Mouse (Mus musculus) limb, embryonic 13.5 days (tissue): Measurements from ENCODE around the gene Tor1aip1. TPM values are rescaled to one million over a fixed set of nuclear protein-coding genes. Genes with fewer than 3 reads are reported as not detected.

Experiments
- ATAC-seq: fragments of 200-750 bp; cut with Nextera tagmentation; 2 replicates; pipeline ENCODE4 v1.8.0; 2017; ENCODE audit warnings: low read depth, moderate number of reproducible peaks, moderate TSS enrichment; ENCODE audit not compliant: low FRiP score
- H3K27ac ChIP-seq: fragments of 300-500 bp; sonication (generic); 2 replicates; pipeline ENCODE4 v1.5.1; 2015; ENCODE audit warnings: inconsistent platforms, mild to moderate bottlenecking, moderate library complexity
- H3K27me3 ChIP-seq: fragments of 300-500 bp; sonication (generic); 2 replicates; pipeline ENCODE4 v1.6.1; 2015; ENCODE audit warnings: mild to moderate bottlenecking, inconsistent platforms
- H3K36me3 ChIP-seq: fragments of 300-500 bp; sonication (generic); 2 replicates; pipeline ENCODE4 v1.6.1; 2015; ENCODE audit warnings: inconsistent platforms, mild to moderate bottlenecking, moderate library complexity
- H3K4me1 ChIP-seq: fragments of 300-500 bp; sonication (generic); 2 replicates; pipeline ENCODE4 v1.6.1; 2015; ENCODE audit warnings: inconsistent platforms
- H3K4me2 ChIP-seq: fragments of 300-500 bp; sonication (generic); replicated peaks from 2 replicates; pipeline ENCODE4 v1.6.1; 2015; ENCODE audit warnings: inconsistent platforms, mild to moderate bottlenecking, moderate library complexity
- H3K4me3 ChIP-seq: fragments of 300-500 bp; sonication (generic); 2 replicates; pipeline ENCODE4 v1.5.1; 2015; ENCODE audit warnings: moderate library complexity, mild to moderate bottlenecking, inconsistent platforms
- H3K9ac ChIP-seq: fragments of 300-500 bp; sonication (generic); 2 replicates; pipeline ENCODE4 v1.6.1; 2015; ENCODE audit warnings: mild to moderate bottlenecking, inconsistent platforms
- H3K9me3 ChIP-seq: fragments of 300-500 bp; sonication (generic); 2 replicates; pipeline ENCODE4 v1.6.1; 2016; ENCODE audit warnings: inconsistent platforms
- WGBS: fragments of 180-500 bp; shearing (Covaris S2); methylation state at CpG from one replicate; pipeline ENCODE4 v1.1.7; 2015; 5-methylcytosine and 5-hydroxymethylcytosine counted together
- polyA plus RNA-seq: library from polyadenylated mRNA; unstranded; fragments of >200 nt; fragmentation: Nextera tagmentation; extraction: Ambion mirVana; gene quantifications from 2 replicates; pipeline ENCODE4 v1.2.1, GENCODE M21; 2015

Gene Tor1aip1
- 50.0 and 51.6 TPM in 2 replicates for polyA plus RNA-seq

DNA sequence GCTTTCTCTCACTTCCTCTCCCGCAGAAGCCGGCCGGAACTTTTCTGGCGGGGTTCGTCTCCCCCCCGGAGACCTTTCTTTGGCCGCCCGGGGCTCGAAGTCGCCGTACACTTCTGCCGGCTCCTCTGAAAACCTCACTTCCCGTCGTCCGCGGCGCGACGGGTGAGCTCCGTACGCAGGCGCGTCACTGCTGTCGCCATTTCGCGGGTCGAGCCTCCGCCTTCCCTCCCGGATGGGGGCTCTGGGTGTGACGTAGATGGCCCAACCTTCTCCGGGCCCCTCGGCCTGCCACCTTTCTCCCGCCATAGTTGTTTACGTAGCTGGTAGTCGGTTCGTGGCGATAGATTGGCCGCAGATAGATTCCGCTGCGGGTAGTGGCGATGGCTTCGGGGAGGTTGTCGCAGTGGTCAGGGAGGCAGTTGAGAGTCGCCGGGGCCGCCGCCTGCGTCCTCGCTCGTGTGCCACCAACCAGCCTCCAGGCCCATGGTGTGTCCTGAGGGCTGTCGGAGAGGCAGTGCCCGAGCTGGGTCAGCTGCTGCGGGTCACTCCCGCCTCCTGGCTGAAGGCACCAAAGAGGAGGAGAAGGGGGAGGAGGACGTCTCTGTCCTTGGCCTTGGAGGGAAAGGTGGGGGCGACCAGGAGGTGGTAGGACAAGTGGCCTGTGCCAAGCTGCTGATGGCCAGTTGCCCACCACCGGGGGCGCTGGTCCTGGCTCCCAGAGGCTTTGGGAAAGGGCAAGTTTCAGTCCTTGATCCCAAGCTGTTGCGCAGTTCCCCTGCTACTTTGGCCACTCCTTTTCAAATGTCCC is at the start of gene Tor1aip1:
Gene Tor1aip1 (minus strand): TSS at position 551 of the 808 bp plus-strand sequence.
- peaks cover 19% of the 10 kb centered on the region for H3K4me1 ChIP-seq
- peak within 1 kb of the TSS; percentile 73 for H3K4me2 ChIP-seq
- H3K4me3 ChIP-seq, result peak within 1 kb of the TSS; percentile 78
- peak within 1 kb of the TSS; percentile 93 for H3K9ac ChIP-seq
- peaks cover 24% of the 10 kb centered on the region for H3K36me3 ChIP-seq
- under 1% methylated on average over 59 of the region's 59 CpGs for WGBS
- ATAC-seq, result peak; percentile 94
- H3K27ac ChIP-seq, result peak within 1 kb of the TSS; percentile 100
- no peaks in the 10 kb centered on the region for H3K27me3 ChIP-seq
- H3K9me3 ChIP-seq, result no peaks in the 10 kb centered on the region

DNA sequence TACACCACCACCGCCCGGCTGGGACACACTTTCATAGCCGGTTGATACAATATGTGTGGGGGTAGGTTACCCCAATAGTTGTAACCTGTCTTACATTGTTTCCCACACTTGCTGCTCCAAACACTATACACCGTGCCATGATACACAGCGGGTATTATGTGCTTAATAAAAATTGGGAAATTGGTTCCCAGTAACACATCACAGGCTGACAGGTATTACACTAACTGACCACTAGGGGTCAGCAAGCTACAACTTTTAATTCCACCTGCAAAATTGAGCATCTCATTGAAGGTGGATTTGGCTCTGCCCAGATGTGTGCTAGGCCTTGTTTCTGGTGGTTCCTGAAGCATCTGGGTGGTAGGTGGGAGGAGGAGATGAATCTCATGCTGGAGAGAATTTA is 49.5 kb upstream of the Tor1aip1 start:
- Histone ChIP-seq H3K4me3 (no peak overlapping the region), H3K9ac (no peak overlapping the region), H3K27ac (no peak overlapping the region), H3K4me1 (peaks cover 9% of the 10 kb centered on the region; the same call in 1 of the 2 replicates), H3K4me2 (no peak overlapping the region), H3K27me3 (0 out of 2 replicates have a peak, but pooled peaks cover 3% of the 10 kb centered on the region), H3K36me3 (no peaks in the 10 kb centered on the region), H3K9me3 (no peaks in the 10 kb centered on the region)
- no peak for ATAC-seq
- 59% methylated on average over 5 of the region's 5 CpGs for WGBS

- WGBS, result 74% methylated on average over 3 of the region's 3 CpGs
- no peak for ATAC-seq
- Histone ChIP-seq H3K9me3 (no peaks in the 10 kb centered on the region), H3K4me1 (0 out of 2 replicates have a peak, but pooled peaks cover under 1% of the 10 kb centered on the region), H3K4me2 (no peak overlapping the region), H3K27me3 (0 out of 2 replicates have a peak, but pooled peaks cover 3% of the 10 kb centered on the region), H3K9ac (no peak overlapping the region), H3K36me3 (no peaks in the 10 kb centered on the region), H3K27ac (no peak overlapping the region), H3K4me3 (no peak overlapping the region)
Measured at GRCm38 (mm10) chr1:156084603-156085002, 48.3 kb upstream of the Tor1aip1 start.

DNA sequence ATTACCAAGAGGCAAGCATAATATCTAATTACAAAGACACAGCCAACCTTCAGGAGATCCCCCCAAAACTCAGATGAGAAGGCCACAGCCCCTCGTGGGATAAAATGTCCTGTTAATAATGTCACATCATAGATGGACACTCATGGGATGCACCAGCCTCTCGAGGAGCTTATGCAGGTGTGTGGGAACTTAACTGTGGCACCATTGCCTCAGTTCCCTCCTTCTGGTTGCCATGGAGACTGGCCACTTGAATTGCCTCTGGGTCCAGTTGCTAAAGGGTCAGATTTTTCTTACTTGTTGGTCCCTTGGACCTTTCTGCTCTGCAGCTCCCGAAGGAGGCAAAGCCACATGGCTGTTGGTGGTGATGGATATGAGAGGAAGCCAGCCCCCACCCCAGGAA is 41.4 kb upstream of the Tor1aip1 start:
- WGBS, result 58% methylated on average over 3 of the region's 3 CpGs
- Histone ChIP-seq H3K4me3 (no peak overlapping the region), H3K36me3 (no peaks in the 10 kb centered on the region), H3K9ac (no peak overlapping the region), H3K9me3 (no peaks in the 10 kb centered on the region), H3K4me2 (no peak overlapping the region), H3K27me3 (no peaks in the 10 kb centered on the region), H3K27ac (no peak overlapping the region), H3K4me1 (no peaks in the 10 kb centered on the region)
- ATAC-seq, result no peak

DNA sequence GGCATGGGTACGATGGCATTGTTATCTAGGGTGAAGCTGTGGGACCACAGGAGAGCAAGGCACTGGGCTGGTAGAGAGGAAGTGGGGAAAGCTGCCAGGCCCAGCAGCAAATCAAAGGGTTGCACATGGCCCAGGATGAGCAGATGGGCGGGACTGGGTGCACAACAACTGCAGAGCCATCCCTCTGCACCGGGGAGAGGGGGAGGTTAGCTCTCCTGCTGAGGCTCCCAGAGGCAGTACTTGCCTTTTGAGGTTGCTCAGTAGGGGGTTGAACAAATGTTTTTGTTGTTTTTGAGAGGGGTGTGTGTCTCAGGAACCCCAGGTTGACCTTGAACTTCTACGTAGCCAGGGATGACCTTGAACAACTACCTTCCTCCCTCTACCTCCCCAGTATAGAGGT is 40.2 kb upstream of the Tor1aip1 start:
- Histone ChIP-seq H3K27ac (no peak overlapping the region), H3K36me3 (no peaks in the 10 kb centered on the region), H3K9me3 (no peaks in the 10 kb centered on the region), H3K4me2 (no peak overlapping the region), H3K27me3 (no peaks in the 10 kb centered on the region), H3K4me3 (no peak overlapping the region), H3K4me1 (no peaks in the 10 kb centered on the region), H3K9ac (no peak overlapping the region)
- no peak for ATAC-seq
- WGBS, result 55% methylated on average over 4 of the region's 4 CpGs

GRCm38 (mm10) chr1:156074575-156074974 is 38.3 kb upstream of the Tor1aip1 start:
- ATAC-seq, result peak; percentile 48; the same call in 1 of the 2 replicates
- Histone ChIP-seq H3K27ac (no peak overlapping the region; the same call in 1 of the 2 replicates), H3K4me2 (no peak overlapping the region), H3K27me3 (no peaks in the 10 kb centered on the region), H3K36me3 (no peaks in the 10 kb centered on the region), H3K4me3 (no peak overlapping the region), H3K4me1 (no peaks in the 10 kb centered on the region), H3K9me3 (no peaks in the 10 kb centered on the region), H3K9ac (no peak overlapping the region)
- WGBS, result 46% methylated on average over 8 of the region's 8 CpGs

- Histone ChIP-seq H3K27ac (no peak overlapping the region), H3K4me2 (no peak overlapping the region), H3K4me3 (no peak overlapping the region), H3K27me3 (no peaks in the 10 kb centered on the region), H3K9me3 (no peaks in the 10 kb centered on the region), H3K9ac (no peak overlapping the region), H3K36me3 (peaks cover 1% of the 10 kb centered on the region; the same call in 1 of the 2 replicates), H3K4me1 (no peaks in the 10 kb centered on the region)
- WGBS, result 69% methylated on average over 15 of the region's 15 CpGs
- no peak for ATAC-seq
Measured at GRCm38 (mm10) chr1:156073169-156073821, 37.0 kb upstream of the Tor1aip1 start.

DNA sequence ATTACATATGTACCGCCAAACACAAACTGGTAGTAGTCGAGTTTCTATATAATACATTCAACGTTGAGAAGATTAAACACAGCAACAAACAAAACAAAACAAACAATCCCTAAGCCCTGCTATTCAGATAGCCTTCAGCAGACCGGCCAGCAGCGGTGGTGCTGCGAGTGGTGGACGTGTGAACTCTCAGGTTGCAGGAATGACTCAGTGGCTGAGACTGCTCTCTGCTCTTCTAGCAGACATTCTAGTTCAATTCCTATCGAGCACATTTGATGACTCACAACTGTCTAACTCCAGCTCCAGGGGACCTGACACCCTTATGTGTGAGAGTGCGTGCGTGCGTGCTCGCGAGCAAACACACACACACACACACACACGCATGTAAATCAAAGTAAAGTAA is 33.8 kb upstream of the Tor1aip1 start:
- Histone ChIP-seq H3K27me3 (no peaks in the 10 kb centered on the region), H3K9me3 (no peaks in the 10 kb centered on the region), H3K4me3 (no peak overlapping the region), H3K9ac (no peak overlapping the region), H3K27ac (no peak overlapping the region), H3K36me3 (peaks cover 20% of the 10 kb centered on the region), H3K4me2 (no peak overlapping the region), H3K4me1 (no peaks in the 10 kb centered on the region)
- WGBS, result 82% methylated on average over 14 of the region's 14 CpGs
- no peak for ATAC-seq

GRCm38 (mm10) chr1:156066133-156066532 is 29.9 kb upstream of the Tor1aip1 start:
- H3K4me1 ChIP-seq, result no peaks in the 10 kb centered on the region
- no peak overlapping the region for H3K4me3 ChIP-seq
- WGBS, result 65% methylated on average over 3 of the region's 3 CpGs
- ATAC-seq, result no peak
- peaks cover 54% of the 10 kb centered on the region for H3K36me3 ChIP-seq
- no peak overlapping the region for H3K4me2 ChIP-seq
- no peaks in the 10 kb centered on the region for H3K9me3 ChIP-seq
- no peak overlapping the region for H3K27ac ChIP-seq
- H3K9ac ChIP-seq, result no peak overlapping the region
- no peaks in the 10 kb centered on the region for H3K27me3 ChIP-seq

GRCm38 (mm10) chr1:156062193-156062592 is 25.9 kb upstream of the Tor1aip1 start:
- no peak overlapping the region for H3K27ac ChIP-seq
- peaks cover 65% of the 10 kb centered on the region for H3K36me3 ChIP-seq
- H3K4me1 ChIP-seq, result no peaks in the 10 kb centered on the region
- H3K27me3 ChIP-seq, result no peaks in the 10 kb centered on the region
- no peak overlapping the region for H3K4me3 ChIP-seq
- WGBS, result 89% methylated on average over 4 of the region's 4 CpGs
- no peaks in the 10 kb centered on the region for H3K9me3 ChIP-seq
- no peak overlapping the region for H3K4me2 ChIP-seq
- H3K9ac ChIP-seq, result no peak overlapping the region
- no peak for ATAC-seq

DNA sequence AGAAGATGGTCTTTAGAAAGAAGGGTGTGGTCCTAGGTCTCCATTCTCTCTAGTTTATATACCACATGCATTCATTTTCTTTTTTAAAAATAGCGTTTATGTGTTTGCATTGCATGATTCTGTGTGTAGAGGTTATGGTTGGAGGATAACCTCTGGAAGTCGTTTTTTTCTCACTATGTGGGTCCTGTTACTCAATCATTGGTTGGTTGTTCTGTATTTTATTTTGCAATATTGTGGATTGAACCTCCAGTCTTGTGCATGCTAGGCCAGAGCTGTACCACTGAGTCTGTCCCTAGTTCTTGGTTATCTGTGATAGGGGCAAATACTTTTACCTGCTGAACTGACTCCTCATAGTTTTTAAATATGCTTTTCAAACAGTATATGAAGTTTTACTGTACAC is 21.9 kb upstream of the Tor1aip1 start:
- Histone ChIP-seq H3K4me1 (no peaks in the 10 kb centered on the region), H3K27ac (no peak overlapping the region), H3K27me3 (no peaks in the 10 kb centered on the region), H3K4me2 (no peak overlapping the region), H3K36me3 (peaks cover 67% of the 10 kb centered on the region), H3K4me3 (no peak overlapping the region), H3K9ac (no peak overlapping the region), H3K9me3 (no peaks in the 10 kb centered on the region)
- WGBS, result 85% methylated on average over 2 of the region's 2 CpGs
- no peak for ATAC-seq

DNA sequence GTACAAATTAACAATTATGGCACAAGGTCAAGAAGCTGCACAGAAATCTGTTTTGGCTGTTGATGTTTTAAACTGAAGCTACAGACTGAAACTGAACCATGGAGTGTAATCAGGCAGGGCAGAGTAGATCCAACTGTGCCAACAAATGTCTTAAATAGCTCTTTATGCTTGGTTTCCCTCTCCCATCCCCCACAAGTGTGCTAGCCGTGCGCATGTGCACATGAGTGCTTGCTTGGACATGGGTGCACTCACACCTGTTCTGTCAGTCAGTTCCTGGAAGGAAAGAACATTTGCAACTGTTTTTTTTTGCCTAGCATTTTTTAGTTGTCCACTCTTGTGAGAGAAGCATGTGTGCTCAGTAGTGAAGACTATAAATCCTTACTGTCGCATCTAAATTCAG is 10.4 kb upstream of the Tor1aip1 start:
- Histone ChIP-seq H3K27me3 (no peaks in the 10 kb centered on the region), H3K9ac (no peak overlapping the region), H3K27ac (no peak overlapping the region), H3K4me2 (no peak overlapping the region), H3K4me1 (peaks cover 30% of the 10 kb centered on the region), H3K36me3 (peaks cover 72% of the 10 kb centered on the region), H3K4me3 (no peak overlapping the region), H3K9me3 (no peaks in the 10 kb centered on the region)
- peak; percentile 38; the same call in 1 of the 2 replicates for ATAC-seq
- 78% methylated on average over 3 of the region's 3 CpGs for WGBS
